Mouse (Mus musculus) ES-CJ7 (cell line): ENCODE measurements around the gene Platr17.
"Not testable (repeated sequence)": the region's sequence is repeated elsewhere in the genome, so short reads cannot be mapped to it uniquely, and the experiment has no call there.

ENCODE experiments used
- DNase-seq: peaks from one replicate; pipeline ENCODE4 v3.0.0; 2011; ENCODE audit warnings: low read depth, low spot score

The Platr17 gene

GRCm38 (mm10) chr17:33904835-33905234 lies at the start of gene Platr17:
TSS of gene Platr17 (plus strand) at chr17:33905135.
- not testable (repeated sequence) for DNase-seq

- peak; percentile 85 for DNase-seq
Observed at GRCm38 (mm10) chr17:33857816-33858215, 47.1 kb upstream of the Platr17 start.

DNA sequence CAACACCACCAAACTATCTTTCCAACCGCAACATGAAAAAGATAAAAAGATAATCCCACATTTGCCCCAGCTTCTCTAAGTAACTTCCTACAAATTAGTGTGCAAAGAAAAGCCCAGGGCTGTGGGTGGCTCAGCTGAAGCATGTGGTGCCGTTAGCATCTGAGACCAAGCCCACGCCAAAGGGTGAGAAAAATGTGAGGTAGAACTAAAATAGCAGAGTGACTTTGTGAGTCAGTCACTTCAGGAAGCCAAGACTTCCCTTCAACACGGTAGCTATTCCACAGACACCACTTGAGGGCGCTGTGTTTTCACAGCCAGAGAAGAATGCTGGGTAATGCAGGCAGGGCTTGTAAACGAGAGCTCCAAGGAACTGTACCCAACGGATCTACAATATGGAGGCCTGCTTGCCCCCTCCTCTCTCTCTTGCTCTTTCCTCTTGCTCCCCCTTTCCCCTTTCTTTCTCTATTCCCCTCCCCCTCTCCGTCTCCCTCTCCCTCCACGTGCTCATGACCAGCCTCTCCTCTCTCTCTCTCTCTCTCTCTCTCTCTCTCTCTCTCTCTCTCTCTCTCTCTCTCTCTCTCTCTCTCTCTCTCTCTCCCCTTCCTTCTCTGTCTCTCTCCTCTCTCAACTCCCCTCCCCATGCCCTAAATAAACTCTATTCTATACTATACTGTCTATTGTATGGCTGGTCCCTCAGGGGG lies 39.5 kb upstream of the Platr17 start:
- peak; percentile 91 for DNase-seq

DNA sequence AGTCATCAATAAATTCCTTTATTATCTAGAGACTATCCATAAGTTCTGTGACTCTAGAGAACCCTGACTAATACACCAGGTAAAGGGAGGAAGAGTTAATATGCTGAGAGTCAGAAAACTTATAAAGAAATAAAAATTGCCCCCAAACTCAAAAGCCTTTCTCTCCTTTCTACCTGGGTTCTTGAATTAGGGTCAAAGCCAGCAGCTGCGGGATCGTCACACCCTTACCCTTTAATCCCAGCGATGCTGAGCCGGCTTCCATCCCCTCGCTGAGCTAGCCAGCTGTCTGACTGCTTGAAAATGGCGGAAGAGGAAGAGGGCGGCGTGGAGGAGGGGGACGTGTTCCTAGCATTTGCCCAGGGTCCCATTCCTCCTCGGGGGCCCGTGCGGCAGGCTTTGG lies 31.4 kb upstream of the Platr17 start, which contains the start of gene Gm7029:
Gm7029 (plus strand) TSS at position 301 of the 400 bp plus-strand sequence.
- not testable (repeated sequence) for DNase-seq

GRCm38 (mm10) chr17:33874411-33874810 lies 30.5 kb upstream of the Platr17 start:
- DNase-seq = no peak

DNA sequence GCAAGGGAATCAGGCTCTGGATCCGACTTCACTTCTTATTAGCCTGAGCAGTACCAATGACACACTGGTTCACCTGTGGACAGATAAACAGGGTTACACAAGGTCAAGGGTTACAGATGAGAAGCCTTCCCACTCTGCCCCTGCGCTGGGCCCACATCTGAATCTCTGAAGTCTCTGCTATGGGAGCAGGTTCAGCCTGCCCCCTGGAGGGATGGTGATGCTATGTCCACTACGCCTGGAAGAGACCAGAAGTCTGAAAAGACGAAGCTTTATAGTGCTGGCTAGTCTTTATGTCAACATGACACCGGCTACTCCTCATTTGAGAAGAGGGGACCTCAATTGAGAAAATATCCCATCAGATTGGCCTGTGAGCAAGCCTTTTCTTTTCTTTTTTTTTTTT lies 29.1 kb upstream of the Platr17 start:
- peak; percentile 72 for DNase-seq

- not testable (repeated sequence) for DNase-seq
Observed at GRCm38 (mm10) chr17:33884320-33884719, 20.6 kb upstream of the Platr17 start.

DNA sequence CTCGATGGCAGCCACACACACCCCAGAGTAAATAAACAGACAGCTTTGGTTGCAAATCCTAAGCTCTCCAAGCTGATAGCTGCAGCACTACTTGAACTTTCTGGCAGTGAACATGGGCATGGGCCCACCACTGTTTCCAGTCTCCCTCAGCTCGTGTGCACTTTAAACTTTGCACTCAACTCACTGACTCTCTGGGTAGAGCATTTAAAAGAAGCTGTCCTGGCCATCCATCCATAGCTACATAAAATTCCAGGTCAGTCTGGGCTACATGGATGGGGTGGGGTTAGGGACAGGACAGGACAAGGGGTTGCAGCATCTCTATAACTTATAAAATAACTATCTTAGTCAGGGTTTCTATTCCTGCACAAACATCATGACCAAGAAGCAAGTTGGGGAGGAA lies 17.1 kb upstream of the Platr17 start:
- not testable (repeated sequence) for DNase-seq

DNA sequence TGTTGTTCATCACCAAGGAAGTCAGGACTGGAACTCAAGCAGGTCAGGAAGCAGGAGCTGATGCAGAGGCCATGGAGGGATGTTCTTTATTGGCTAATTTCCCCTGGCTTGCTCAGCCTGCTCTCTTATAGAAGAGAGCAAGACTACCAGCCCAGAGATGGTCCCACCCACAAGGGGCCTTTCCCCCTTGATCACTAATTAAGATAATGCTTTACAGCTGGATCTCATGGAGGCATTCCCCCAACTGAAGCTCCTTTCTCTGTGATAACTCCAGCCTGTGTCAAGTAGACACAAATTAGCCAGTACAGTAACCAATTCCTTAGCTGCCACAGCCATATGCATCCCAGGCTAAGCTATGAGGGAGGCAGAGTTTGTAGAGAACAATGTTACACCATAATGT lies 16.7 kb upstream of the Platr17 start:
- DNase-seq = not testable (repeated sequence)

GRCm38 (mm10) chr17:33889941-33890532 lies 14.9 kb upstream of the Platr17 start:
- DNase-seq = not testable (repeated sequence)

- peak; percentile 100 for DNase-seq
Observed at GRCm38 (mm10) chr17:33890533-33891059, 14.3 kb upstream of the Platr17 start, which contains the start of gene Kifc1. TSS of gene Kifc1 (minus strand) at chr17:33890661.

DNA sequence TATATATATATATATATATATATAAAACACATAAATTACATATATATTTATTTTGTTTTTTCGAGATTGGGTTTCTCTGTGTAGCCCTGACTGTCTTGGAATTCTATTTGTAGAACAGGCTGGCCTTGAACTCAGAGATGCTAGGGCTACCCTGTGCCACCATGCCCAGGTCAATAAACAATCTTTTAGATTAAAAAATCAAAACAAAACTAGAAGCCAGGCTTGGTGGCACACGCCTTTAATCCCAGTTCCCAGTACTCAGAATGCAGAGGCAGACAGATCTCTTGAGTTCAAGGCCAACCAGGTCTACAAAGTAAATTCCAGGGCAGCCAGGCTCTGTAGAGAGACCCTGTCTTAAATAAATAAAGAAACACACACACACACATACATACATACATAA lies 13.6 kb upstream of the Platr17 start:
- no peak for DNase-seq

DNA sequence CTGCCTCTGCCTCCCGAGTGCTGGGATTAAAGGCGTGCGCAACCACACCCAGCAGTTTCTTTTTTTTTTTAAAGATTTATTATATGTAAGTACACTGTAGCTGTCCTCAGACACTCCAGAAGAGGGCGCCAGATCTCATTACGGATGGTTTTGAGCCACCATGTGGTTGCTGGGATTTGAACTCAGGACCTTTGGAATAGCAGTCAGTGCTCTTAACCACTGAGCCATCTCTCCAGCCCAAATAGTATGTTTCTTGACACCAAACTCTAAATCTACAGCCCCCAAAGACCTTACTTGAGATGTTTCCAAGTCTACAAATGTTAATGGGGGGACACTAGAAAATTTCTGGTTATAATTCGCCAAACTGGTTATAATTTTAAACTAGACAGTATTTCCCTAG lies 13.0 kb upstream of the Platr17 start:
- not testable (repeated sequence) for DNase-seq

GRCm38 (mm10) chr17:33892429-33892828 lies 12.5 kb upstream of the Platr17 start:
- peak; percentile 95 for DNase-seq

DNA sequence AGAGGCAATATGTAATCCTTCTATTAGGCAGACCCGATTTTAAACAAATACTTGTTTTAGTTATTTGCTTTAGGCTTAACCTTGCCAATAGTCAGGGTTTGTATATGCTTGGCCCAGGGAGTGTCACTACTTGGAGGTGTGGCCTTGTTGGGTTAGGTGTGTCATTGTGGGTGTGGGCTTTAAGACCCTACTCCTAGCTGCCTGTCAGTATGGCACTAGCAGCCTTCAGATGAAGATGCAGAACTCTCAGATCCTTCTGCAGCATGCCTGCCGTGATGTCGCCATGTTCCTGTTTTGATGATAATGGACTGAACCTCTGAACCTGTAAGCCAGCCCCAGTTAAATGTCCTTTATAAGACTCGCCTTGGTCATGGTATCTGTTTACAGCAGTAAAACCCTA lies 11.9 kb upstream of the Platr17 start:
- peak; percentile 77 for DNase-seq

GRCm38 (mm10) chr17:33897114-33897794 lies 7.7 kb upstream of the Platr17 start:
- peak; percentile 87 for DNase-seq

DNA sequence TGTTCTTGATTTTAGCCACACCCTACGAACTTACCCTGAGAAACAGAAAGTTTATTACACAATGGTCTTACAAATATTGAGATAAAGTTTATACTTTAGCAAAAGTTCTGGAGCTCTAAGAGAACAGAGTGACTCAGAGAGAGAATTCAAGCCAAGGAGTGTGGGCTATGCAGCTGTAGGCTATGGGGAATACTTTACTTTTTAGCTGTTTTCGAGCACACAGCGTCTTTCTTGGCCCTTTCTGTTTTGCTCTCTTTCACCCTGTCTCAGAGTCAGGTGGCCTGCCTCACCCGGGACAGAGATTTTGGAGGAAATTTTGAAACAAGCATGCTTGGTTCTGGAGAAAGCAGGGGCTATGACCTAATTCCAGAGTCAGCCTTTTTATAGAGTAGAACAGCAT lies 6.7 kb upstream of the Platr17 start:
- not testable (repeated sequence) for DNase-seq

DNA sequence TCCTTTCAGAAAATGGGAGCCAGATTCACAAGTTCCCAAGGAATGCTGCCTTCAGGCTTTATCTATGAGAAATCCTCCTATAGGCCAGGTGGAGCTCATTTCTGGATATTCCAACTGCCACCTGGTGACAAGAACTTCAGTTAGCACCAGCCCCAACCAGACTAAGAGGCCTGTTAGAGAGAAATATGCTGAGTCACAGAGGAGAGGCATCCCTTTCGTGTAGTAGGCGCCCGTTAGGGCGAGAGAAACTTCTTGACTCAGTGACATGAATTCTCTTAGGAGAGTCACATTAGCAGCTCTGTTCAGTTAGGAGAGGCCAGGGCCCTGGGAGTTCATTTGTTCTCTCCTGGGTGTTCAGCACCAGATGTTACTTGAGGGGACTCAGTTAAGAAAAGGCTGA lies 5.3 kb upstream of the Platr17 start:
- DNase-seq = peak; percentile 61

GRCm38 (mm10) chr17:33900281-33900988 lies 4.5 kb upstream of the Platr17 start:
- no peak for DNase-seq

- peak; percentile 93 for DNase-seq
Observed at GRCm38 (mm10) chr17:33900989-33901314, 4.0 kb upstream of the Platr17 start.

- DNase-seq = peak; percentile 71
Observed at GRCm38 (mm10) chr17:33901653-33902052, 3.3 kb upstream of the Platr17 start.

- DNase-seq = no peak
Observed at GRCm38 (mm10) chr17:33902079-33902478, 2.9 kb upstream of the Platr17 start.
